Mouse (Mus musculus): Measurements from ENCODE around the gene D10Jhu81e.

- TF ChIP-seq POLR2A (IDR thresholded peaks at IDR 0.05; ENCODE audit: borderline replicate concordance, extremely low read depth, low read depth, low read length) (no peak), CTCF (IDR thresholded peaks at IDR 0.05; ENCODE audit: insufficient read depth, low read length) (no peak)
Measured at GRCm38 (mm10) chr10:78214371-78214770, 44.8 kb upstream of the D10Jhu81e start.
